Mouse (Mus musculus): ENCODE measurements at regions not wholly inside any gene's neighbourhood (a gene's known extent, or its start where the extent isn't known, plus 50 kb on each side); places are given as distances from the start of the nearest gene placed in this dataset.

GRCm38 (mm10) chr3:149103469-149103868 lies 113.1 kb upstream of the Adgrl2 start:
- no peak for TF ChIP-seq CTCF (IDR thresholded peaks at IDR 0.05; ENCODE audit: low read depth, low read length)
- TF ChIP-seq EP300 (IDR thresholded peaks at IDR 0.05; ENCODE audit: insufficient read depth, low read depth, low read length): no peak
